Mouse (Mus musculus) heart, adult 18-20 months (tissue): ENCODE results near the gene Ube2t. TPM values are rescaled to one million over a fixed set of nuclear protein-coding genes. Genes with fewer than 3 reads are reported as not detected.

Experiments used
- total RNA-seq, 2 experiments: library from RNA; stranded (reverse); gene quantifications; 2 replicates each; pipeline ENCODE4 v1.2.3; 2021

Gene Ube2t
- total RNA-seq, 2 experiments from 2014 or later = 6.7 to 8.1 TPM

Other genes with a start within 250 kb of the Ube2t start
- 100 to 1,000 TPM; 158 to 162 TPM for gene Ppp1r12b, start 6.6 kb upstream of the Ube2t start, total RNA-seq
- gene Lgr6, start 142.7 kb downstream of the Ube2t start, total RNA-seq = 10 to 100 TPM; 11.5 to 16.9 TPM
- 1 to 10 TPM in 1 of 2 experiments, under 1 TPM in 1; 0.72 to 1.4 TPM for gene Ptpn7, start 170.1 kb downstream of the Ube2t start, total RNA-seq
- 10 to 100 TPM; 21.8 to 22.0 TPM for gene Arl8a, start 184.3 kb downstream of the Ube2t start, total RNA-seq
- under 1 TPM; 0.33 to 0.60 TPM for gene Gpr37l1, start 205.1 kb downstream of the Ube2t start, total RNA-seq